Mouse (Mus musculus) c-Kit-positive CD71-positive TER-119-positive erythroid progenitor cells, embryonic 14.5 days (primary cell): ENCODE results near the gene Tgm6.

ENCODE experiments used
- DNase-seq: peaks from one replicate; pipeline ENCODE4 v3.0.0-alpha.2; 2013; ENCODE audit warnings: low spot score

Gene Tgm6

GRCm38 (mm10) chr2:130112116-130112515 is at the start of gene Tgm6:
Gene Tgm6 (plus strand): TSS chr2:130112416.
- no peak for DNase-seq

- peak; percentile 6 for DNase-seq
Measured at GRCm38 (mm10) chr2:130068228-130068627, 44.0 kb upstream of the Tgm6 start.

- DNase-seq: no peak
Measured at GRCm38 (mm10) chr2:130070396-130070795, 41.8 kb upstream of the Tgm6 start.

GRCm38 (mm10) chr2:130112804-130113203 is 588 bp downstream of the Tgm6 start:
- DNase-seq: no peak

- no peak for DNase-seq
Measured at GRCm38 (mm10) chr2:130113379-130113778, 1.2 kb downstream of the Tgm6 start.

- DNase-seq: no peak
Measured at GRCm38 (mm10) chr2:130118649-130119048, 6.4 kb downstream of the Tgm6 start.

GRCm38 (mm10) chr2:130125279-130126059 is 13.3 kb downstream of the Tgm6 start:
- DNase-seq: no peak

GRCm38 (mm10) chr2:130126073-130126472 is 13.9 kb downstream of the Tgm6 start:
- no peak for DNase-seq

GRCm38 (mm10) chr2:130129687-130130086 is 17.5 kb downstream of the Tgm6 start:
- DNase-seq: no peak

- DNase-seq: no peak
Measured at GRCm38 (mm10) chr2:130143011-130143410, 30.8 kb downstream of the Tgm6 start.

GRCm38 (mm10) chr2:130144703-130145324 is 32.6 kb downstream of the Tgm6 start:
- DNase-seq: no peak

- no peak for DNase-seq
Measured at GRCm38 (mm10) chr2:130146089-130146668, 34.0 kb downstream of the Tgm6 start.

GRCm38 (mm10) chr2:130155171-130155570 is 43.0 kb downstream of the Tgm6 start:
- no peak for DNase-seq

- DNase-seq: no peak
Measured at GRCm38 (mm10) chr2:130155851-130156250, 43.6 kb downstream of the Tgm6 start.

- DNase-seq: no peak
Measured at GRCm38 (mm10) chr2:130157231-130158087, 45.2 kb downstream of the Tgm6 start.

- DNase-seq: no peak
Measured at GRCm38 (mm10) chr2:130158088-130158437, 45.8 kb downstream of the Tgm6 start.

- DNase-seq: no peak
Measured at GRCm38 (mm10) chr2:130162701-130163100, 50.5 kb downstream of the Tgm6 start.

- DNase-seq: no peak
Measured at GRCm38 (mm10) chr2:130166311-130167214, 54.3 kb downstream of the Tgm6 start.

- peak; percentile 33 for DNase-seq
Measured at GRCm38 (mm10) chr2:130167861-130168260, 55.6 kb downstream of the Tgm6 start.

GRCm38 (mm10) chr2:130171674-130172073 is 59.5 kb downstream of the Tgm6 start:
- DNase-seq: no peak

GRCm38 (mm10) chr2:130176820-130177219 is 64.6 kb downstream of the Tgm6 start:
- no peak for DNase-seq
